Mouse (Mus musculus): ENCODE measurements around the gene Gm49322.

- TF ChIP-seq CTCF (conservative IDR thresholded peaks at IDR 0.05; ENCODE audit: low read length) = no peak
- TF ChIP-seq NANOG (IDR thresholded peaks at IDR 0.05; ENCODE audit: borderline replicate concordance, low read length) = no peak
Measured at GRCm38 (mm10) chr10:80625764-80626163, 19.9 kb downstream of the Gm49322 start.
